Mouse (Mus musculus): Measurements from ENCODE around the gene Foxl1. TPM values are rescaled to one million over a fixed set of nuclear protein-coding genes. Genes with fewer than 3 reads are reported as not detected.
A peak's percentile ranks its signal among the peaks of the same experiment; 100 is the strongest.

The Foxl1 gene
- polyA plus RNA-seq (2015; fragmentation: Nextera tagmentation; extraction: Ambion mirVana) = 3.1 and 3.3 TPM in 2 replicates

DNA sequence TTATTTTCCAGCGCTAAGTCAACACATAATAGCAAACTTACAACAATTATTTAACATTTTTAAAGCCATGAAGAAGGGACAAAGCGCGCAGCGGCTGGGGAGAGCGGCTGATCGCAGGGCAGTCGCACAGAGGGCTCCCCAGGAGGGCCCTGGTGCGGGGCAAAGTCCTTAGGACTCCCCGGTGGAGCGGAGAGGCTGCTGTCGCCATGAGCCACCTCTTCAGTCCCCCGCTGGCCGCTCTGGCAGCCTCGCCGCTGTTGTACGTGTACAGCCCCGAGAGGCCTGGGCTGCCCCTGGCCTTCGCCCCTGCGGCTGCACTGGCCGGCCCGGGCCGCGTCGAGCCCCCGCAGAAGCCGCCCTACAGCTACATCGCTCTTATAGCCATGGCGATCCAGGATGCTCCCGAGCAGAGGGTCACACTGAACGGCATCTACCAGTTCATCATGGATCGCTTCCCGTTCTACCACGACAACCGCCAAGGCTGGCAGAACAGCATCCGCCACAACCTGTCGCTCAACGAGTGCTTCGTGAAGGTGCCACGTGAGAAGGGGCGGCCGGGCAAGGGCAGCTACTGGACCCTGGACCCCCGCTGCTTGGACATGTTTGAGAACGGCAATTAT, at the start of gene Foxl1:
Gene Foxl1 (plus strand): TSS at position 185 of the 620 bp plus-strand sequence.
- no peak; the same call in none of the 2 replicates for ATAC-seq (ENCODE audit: low read depth)
- peaks cover 32% of the 10 kb centered on the region for H3K4me1 ChIP-seq (replicated peaks; ENCODE audit: control insufficient read depth, insufficient read depth, low read length)
- H3K27me3 ChIP-seq (ENCODE audit: control insufficient read depth, insufficient read depth, low read depth, low read length) = peaks cover 79% of the 10 kb centered on the region

DNA sequence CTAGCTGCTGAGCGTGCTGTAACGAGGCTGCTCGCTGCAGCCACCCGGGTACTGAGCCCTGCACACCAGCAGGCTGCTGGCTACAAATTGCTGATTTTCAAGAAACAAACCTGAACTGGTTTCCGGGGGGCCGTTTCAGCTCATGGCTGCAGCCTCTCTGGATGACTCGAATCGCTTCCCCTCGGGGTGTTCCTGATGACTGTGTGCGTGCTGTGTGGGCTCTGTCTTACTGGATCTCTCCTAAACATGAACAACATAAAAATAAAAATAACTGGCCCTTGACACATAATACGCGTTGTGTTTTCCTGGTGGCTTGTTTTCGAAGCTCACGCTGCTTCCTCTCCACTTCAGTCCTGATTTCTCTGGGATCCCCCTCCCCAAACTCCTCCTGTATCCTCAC, 49.0 kb upstream of the Foxl1 start:
- Histone ChIP-seq H3K9me3 (ENCODE audit: control insufficient read depth, low read length) (no peaks in the 10 kb centered on the region), H3K27me3 (ENCODE audit: control insufficient read depth, insufficient read depth, low read depth, low read length) (peaks cover 46% of the 10 kb centered on the region), H3K4me2 (ENCODE audit: low read depth, low read length) (peak overlapping the region; percentile 79), H3K9ac (ENCODE audit: low read length) (peak overlapping the region; percentile 56), H3K4me3 (ENCODE audit: low read length) (peak overlapping the region; percentile 57), H3K36me3 (ENCODE audit: control insufficient read depth, insufficient read depth, low read length) (no peaks in the 10 kb centered on the region), H3K4me1 (replicated peaks; ENCODE audit: control insufficient read depth, insufficient read depth, low read length) (peaks cover 7% of the 10 kb centered on the region), H3K27ac (ENCODE audit: low read length) (no peak overlapping the region)
- no peak for ATAC-seq (ENCODE audit: low read depth)
- WGBS = 27% methylated on average over 14 of the region's 14 CpGs

More for the DNA sequence above, at the start of gene Foxl1:
- H3K4me2 ChIP-seq (ENCODE audit: low read depth, low read length) = peak within 1 kb of the TSS; percentile 75
- H3K9me3 ChIP-seq (ENCODE audit: control insufficient read depth, low read length) = no peaks in the 10 kb centered on the region
- no peaks in the 10 kb centered on the region for H3K36me3 ChIP-seq (ENCODE audit: control insufficient read depth, insufficient read depth, low read length)
- peak within 1 kb of the TSS; percentile 88 for H3K27ac ChIP-seq (ENCODE audit: low read length)
- peak within 1 kb of the TSS; percentile 48 for H3K4me3 ChIP-seq (ENCODE audit: low read length)
- WGBS = 2% methylated on average over 43 of the region's 43 CpGs
- H3K9ac ChIP-seq (ENCODE audit: low read length) = peak within 1 kb of the TSS; percentile 63

DNA sequence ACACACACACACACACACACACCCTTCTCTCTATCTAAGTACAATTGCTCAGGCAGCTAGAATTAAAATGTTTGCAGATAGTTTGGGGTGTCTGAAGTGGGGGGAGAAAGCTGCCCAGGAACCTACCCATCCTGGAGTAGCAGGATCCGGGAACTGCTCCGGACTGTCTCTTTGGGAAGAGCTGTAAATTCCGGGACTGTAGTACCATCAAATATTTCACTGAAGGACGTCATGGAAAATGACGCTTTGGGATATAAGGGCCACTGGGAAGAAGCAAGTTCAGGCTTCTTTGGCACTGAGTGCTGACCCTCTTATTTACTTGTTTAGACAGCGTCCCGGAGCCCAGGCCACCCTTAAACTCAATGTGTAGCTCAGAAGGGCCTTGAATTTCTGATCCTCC, 48.5 kb upstream of the Foxl1 start:
- Histone ChIP-seq H3K9ac (ENCODE audit: low read length) (peak overlapping the region; percentile 56), H3K4me2 (ENCODE audit: low read depth, low read length) (peak overlapping the region; percentile 79), H3K4me3 (ENCODE audit: low read length) (peak overlapping the region; percentile 57), H3K9me3 (ENCODE audit: control insufficient read depth, low read length) (no peaks in the 10 kb centered on the region), H3K27ac (ENCODE audit: low read length) (peak overlapping the region; percentile 25), H3K4me1 (replicated peaks; ENCODE audit: control insufficient read depth, insufficient read depth, low read length) (peaks cover 3% of the 10 kb centered on the region; the same call in 1 of the 2 replicates), H3K27me3 (ENCODE audit: control insufficient read depth, insufficient read depth, low read depth, low read length) (peaks cover 48% of the 10 kb centered on the region), H3K36me3 (ENCODE audit: control insufficient read depth, insufficient read depth, low read length) (no peaks in the 10 kb centered on the region)
- no peak for ATAC-seq (ENCODE audit: low read depth)
- 22% methylated on average over 7 of the region's 7 CpGs for WGBS

DNA sequence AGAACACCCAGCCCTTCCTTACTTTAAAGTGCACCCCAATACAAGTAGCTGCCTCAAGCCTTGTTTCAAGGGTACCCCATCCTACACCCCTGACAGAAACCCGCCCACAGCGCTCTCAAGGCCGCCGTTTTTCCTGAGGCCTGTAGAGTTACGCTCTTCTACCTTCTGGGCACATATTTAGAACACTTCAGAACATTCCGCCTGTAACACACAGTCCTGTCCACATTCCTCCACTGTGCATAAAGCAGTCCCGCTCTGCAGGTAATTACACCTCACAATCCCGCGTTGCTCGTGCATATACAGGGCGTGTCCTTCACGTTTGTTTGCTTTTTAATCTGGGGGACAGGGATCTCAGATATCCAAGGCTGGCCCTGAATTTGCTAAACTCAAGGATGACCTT, 47.8 kb upstream of the Foxl1 start:
- peaks cover 51% of the 10 kb centered on the region for H3K27me3 ChIP-seq (ENCODE audit: control insufficient read depth, insufficient read depth, low read depth, low read length)
- H3K9me3 ChIP-seq (ENCODE audit: control insufficient read depth, low read length) = no peaks in the 10 kb centered on the region
- peak overlapping the region; percentile 83 for H3K9ac ChIP-seq (ENCODE audit: low read length)
- WGBS = 31% methylated on average over 12 of the region's 12 CpGs
- no peaks in the 10 kb centered on the region for H3K36me3 ChIP-seq (ENCODE audit: control insufficient read depth, insufficient read depth, low read length)
- peak overlapping the region; percentile 57 for H3K4me3 ChIP-seq (ENCODE audit: low read length)
- peak overlapping the region; percentile 79 for H3K4me2 ChIP-seq (ENCODE audit: low read depth, low read length)
- no peak overlapping the region for H3K27ac ChIP-seq (ENCODE audit: low read length)
- H3K4me1 ChIP-seq (replicated peaks; ENCODE audit: control insufficient read depth, insufficient read depth, low read length) = peaks cover 2% of the 10 kb centered on the region; the same call in 1 of the 2 replicates
- ATAC-seq (ENCODE audit: low read depth) = no peak

DNA sequence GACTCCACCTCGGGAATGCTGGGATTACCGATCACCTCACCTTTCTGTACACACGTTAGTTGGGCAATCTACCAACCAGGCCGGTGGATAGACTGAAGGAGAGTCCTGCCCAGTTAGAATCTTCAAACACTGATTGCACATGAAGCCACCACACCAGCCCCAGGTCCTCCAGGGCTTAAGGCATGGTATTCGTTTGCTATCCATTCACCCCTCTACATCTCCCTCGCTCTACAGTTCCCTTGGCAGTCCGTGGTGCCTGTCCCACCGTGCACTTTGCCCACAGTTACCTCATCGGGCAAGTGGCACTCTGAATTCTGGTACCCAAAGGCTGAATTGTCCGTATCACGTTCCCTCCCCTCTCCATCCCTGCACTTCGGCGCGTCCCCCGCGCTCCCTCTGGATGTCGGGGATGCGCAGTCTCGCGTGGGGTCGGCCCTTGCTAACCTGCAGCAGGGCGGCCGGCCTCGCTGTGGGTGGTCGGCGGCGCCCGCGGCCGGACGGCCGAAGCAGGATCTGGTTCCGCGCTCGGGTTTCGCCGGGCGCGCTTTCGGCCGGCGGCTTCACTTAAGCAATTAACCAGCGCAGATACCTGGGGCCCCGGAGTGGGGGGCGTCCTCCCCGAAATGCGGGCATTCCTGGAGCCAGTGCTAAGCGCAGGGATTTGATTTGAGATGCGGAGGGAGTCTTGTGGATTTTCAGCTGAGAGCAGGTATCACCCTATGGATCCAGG, 47.2 kb upstream of the Foxl1 start:
- Histone ChIP-seq H3K4me1 (replicated peaks; ENCODE audit: control insufficient read depth, insufficient read depth, low read length) (peaks cover 2% of the 10 kb centered on the region; the same call in 1 of the 2 replicates), H3K27ac (ENCODE audit: low read length) (peak overlapping the region; percentile 23; the same call in 1 of the 2 replicates), H3K36me3 (ENCODE audit: control insufficient read depth, insufficient read depth, low read length) (no peaks in the 10 kb centered on the region), H3K9me3 (ENCODE audit: control insufficient read depth, low read length) (no peaks in the 10 kb centered on the region), H3K9ac (ENCODE audit: low read length) (peak overlapping the region; percentile 83), H3K4me2 (ENCODE audit: low read depth, low read length) (peak overlapping the region; percentile 79), H3K27me3 (ENCODE audit: control insufficient read depth, insufficient read depth, low read depth, low read length) (peaks cover 57% of the 10 kb centered on the region), H3K4me3 (ENCODE audit: low read length) (peak overlapping the region; percentile 57)
- ATAC-seq (ENCODE audit: low read depth) = no peak
- 1% methylated on average over 49 of the region's 49 CpGs for WGBS

DNA sequence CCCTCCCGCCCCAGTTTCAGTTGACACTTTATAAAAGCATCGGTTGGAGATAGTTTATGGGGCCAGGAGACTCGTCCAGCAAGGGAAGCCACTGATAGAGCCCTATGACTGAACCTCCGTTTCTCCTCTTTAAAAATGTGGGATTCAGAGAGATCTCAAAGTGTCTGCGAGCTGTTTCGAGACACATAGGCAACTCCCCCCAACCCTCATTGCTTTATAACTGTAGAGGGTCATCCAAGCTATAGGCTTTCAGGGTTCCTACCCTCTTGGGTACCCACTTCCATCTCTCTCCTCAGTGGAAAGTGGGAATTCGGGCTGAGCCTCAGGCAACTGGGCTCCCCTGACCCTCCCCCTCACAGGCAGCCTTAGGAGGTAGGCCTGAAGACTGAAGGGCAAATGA, 46.3 kb upstream of the Foxl1 start:
- Histone ChIP-seq H3K9ac (ENCODE audit: low read length) (peak overlapping the region; percentile 83), H3K36me3 (ENCODE audit: control insufficient read depth, insufficient read depth, low read length) (no peaks in the 10 kb centered on the region)

DNA sequence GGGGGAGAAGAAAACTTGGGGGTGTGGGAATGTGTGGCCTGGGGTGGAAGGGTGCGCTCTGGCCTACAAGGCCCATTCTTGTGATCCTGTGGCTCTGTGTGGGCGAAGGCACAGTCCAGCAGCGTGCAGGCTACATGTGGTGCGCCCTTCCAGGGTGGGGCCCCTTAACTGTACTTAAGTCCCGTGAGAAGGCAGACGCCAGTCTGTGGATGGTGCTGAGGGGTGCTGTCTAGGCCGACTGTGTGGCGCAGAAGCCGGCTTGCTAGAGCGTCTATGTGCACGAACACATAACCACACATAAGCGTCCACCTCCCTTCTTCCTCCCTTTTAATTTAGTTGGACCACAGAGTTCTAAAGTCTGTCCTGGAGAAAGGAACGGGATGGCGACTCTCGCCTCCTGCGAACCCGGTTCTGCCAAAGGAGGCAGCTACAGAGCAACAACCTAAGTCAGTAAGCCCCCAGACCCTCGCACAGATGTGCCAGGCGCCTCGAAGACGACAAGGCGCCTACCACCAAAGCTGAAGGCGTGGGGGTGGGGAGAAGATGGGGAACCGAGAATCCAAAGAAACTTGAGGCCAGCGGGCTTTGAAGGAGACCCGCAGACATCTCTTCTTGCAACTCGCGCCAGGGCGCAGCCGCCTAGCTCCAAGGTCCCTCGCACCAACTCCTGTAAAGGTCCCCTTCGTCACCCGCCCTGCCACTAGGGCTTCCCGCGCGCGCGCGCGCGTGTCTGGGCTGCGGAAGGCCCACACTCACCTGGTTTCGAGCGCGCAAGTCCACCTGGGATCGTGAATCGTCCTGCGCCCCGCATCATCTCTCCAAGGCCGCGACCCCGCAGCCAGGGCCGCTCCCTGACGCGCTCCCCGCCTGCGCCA, 45.3 kb upstream of the Foxl1 start:
- H3K9me3 ChIP-seq (ENCODE audit: control insufficient read depth, low read length) = no peaks in the 10 kb centered on the region
- H3K36me3 ChIP-seq (ENCODE audit: control insufficient read depth, insufficient read depth, low read length) = no peaks in the 10 kb centered on the region
- H3K27ac ChIP-seq (ENCODE audit: low read length) = peak overlapping the region; percentile 99
- no peak for ATAC-seq (ENCODE audit: low read depth)
- peak overlapping the region; percentile 57 for H3K4me3 ChIP-seq (ENCODE audit: low read length)
- 1% methylated on average over 57 of the region's 57 CpGs for WGBS
- H3K27me3 ChIP-seq (ENCODE audit: control insufficient read depth, insufficient read depth, low read depth, low read length) = peaks cover 62% of the 10 kb centered on the region
- H3K4me1 ChIP-seq (replicated peaks; ENCODE audit: control insufficient read depth, insufficient read depth, low read length) = peaks cover 2% of the 10 kb centered on the region; the same call in 1 of the 2 replicates
- peak overlapping the region; percentile 83 for H3K9ac ChIP-seq (ENCODE audit: low read length)
- peak overlapping the region; percentile 79 for H3K4me2 ChIP-seq (ENCODE audit: low read depth, low read length)

More for the DNA sequence above, 46.3 kb upstream of the Foxl1 start:
- peak overlapping the region; percentile 79 for H3K4me2 ChIP-seq (ENCODE audit: low read depth, low read length)
- H3K4me1 ChIP-seq (replicated peaks; ENCODE audit: control insufficient read depth, insufficient read depth, low read length) = peaks cover 2% of the 10 kb centered on the region; the same call in 1 of the 2 replicates
- H3K9me3 ChIP-seq (ENCODE audit: control insufficient read depth, low read length) = no peaks in the 10 kb centered on the region
- WGBS = 8% methylated on average over 7 of the region's 7 CpGs
- peaks cover 65% of the 10 kb centered on the region for H3K27me3 ChIP-seq (ENCODE audit: control insufficient read depth, insufficient read depth, low read depth, low read length)
- H3K4me3 ChIP-seq (ENCODE audit: low read length) = peak overlapping the region; percentile 57
- no peak for ATAC-seq (ENCODE audit: low read depth)
- peak overlapping the region; percentile 99 for H3K27ac ChIP-seq (ENCODE audit: low read length)

DNA sequence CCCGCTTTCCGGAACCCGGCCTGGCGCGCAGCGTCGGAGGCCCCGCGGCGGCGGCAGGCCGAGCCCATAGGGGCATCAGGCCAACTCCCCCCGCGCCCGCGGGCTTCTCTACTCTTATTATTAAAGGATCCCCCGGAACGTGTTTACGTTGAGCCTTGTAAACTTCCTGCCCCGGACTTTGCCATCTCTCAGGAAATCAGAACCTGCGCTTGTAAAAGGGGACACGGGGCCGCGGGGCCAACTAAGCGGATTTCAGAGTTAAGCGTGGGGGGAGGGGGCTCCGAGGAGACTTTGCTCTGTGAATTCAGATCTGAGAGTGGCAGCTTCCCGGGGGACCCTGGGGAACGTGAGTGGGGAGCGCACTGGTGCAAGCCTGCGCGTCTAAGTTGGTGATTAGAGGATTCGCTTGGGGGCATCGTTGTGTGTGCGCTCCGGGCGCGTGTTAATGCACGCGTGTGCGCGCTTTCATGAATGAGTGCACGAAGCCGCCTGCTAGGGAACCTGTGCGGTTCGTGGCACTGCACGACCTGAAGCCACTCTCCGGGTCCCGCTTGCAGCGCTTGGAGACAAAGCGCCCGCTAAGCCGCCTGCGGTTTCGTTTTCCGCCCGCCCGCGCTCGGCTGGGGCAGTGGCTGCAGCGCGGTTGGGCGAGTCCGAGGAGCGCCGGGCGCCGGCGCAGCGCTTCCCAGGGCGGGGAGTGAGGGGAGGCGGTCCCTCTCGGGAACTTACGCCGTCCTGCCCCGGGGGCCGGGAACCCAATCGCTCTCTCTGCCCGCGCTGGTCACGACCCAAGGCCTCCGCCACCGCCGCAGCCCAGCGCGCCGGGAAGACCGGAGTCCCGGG, 44.4 kb upstream of the Foxl1 start:
- Histone ChIP-seq H3K27ac (ENCODE audit: low read length) (peak overlapping the region; percentile 99), H3K27me3 (ENCODE audit: control insufficient read depth, insufficient read depth, low read depth, low read length) (peaks cover 54% of the 10 kb centered on the region)

More for the DNA sequence above, 44.4 kb upstream of the Foxl1 start:
- peak overlapping the region; percentile 79 for H3K4me2 ChIP-seq (ENCODE audit: low read depth, low read length)
- no peaks in the 10 kb centered on the region for H3K9me3 ChIP-seq (ENCODE audit: control insufficient read depth, low read length)
- H3K9ac ChIP-seq (ENCODE audit: low read length) = peak overlapping the region; percentile 83
- H3K4me1 ChIP-seq (replicated peaks; ENCODE audit: control insufficient read depth, insufficient read depth, low read length) = peaks cover 2% of the 10 kb centered on the region; the same call in 1 of the 2 replicates
- H3K36me3 ChIP-seq (ENCODE audit: control insufficient read depth, insufficient read depth, low read length) = no peaks in the 10 kb centered on the region
- peak; percentile 85 for ATAC-seq (ENCODE audit: low read depth)
- H3K4me3 ChIP-seq (ENCODE audit: low read length) = peak overlapping the region; percentile 57
- WGBS = under 1% methylated on average over 86 of the region's 89 CpGs
